Mouse (Mus musculus) E14TG2a.4 (cell line): ENCODE results near the gene St3gal5.

Source experiments
- CTCF ChIP-seq: conservative IDR thresholded peaks from 2 replicates; pipeline ENCODE4 v1.5.1; 2014; ENCODE audit warnings: low read length
- NANOG ChIP-seq: IDR thresholded peaks from 2 replicates; pipeline ENCODE4 v1.6.1; 2014; ENCODE audit warnings: borderline replicate concordance, low read length, mixed read lengths
- POU5F1 ChIP-seq: IDR thresholded peaks from 2 replicates; pipeline ENCODE4 v1.6.1; 2014; ENCODE audit warnings: low read length, borderline replicate concordance

- TF ChIP-seq CTCF = no peak
- no peak for TF ChIP-seq POU5F1
- TF ChIP-seq NANOG = no peak
Measured at GRCm38 (mm10) chr6:72186809-72187208, 89.4 kb downstream of the St3gal5 start.
